Mouse (Mus musculus) skeletal muscle tissue, adult 2 months (tissue): Measurements from ENCODE around the gene Wdr66.
A peak's percentile ranks its signal among the peaks of the same experiment; 100 is the strongest.
"Not testable (repeated sequence)": the region's sequence is repeated elsewhere in the genome, so short reads cannot be mapped to it uniquely, and the experiment has no call there.

Source experiments
- DNase-seq: peaks from one replicate; pipeline ENCODE4 v3.0.0-alpha.2; 2012; ENCODE audit warnings: low read depth, low spot score

Gene Wdr66

GRCm38 (mm10) chr5:123251834-123252233 lies at the start of gene Wdr66:
Gene Wdr66, plus strand, starts transcription at chr5:123252102.
- peak; percentile 70 for DNase-seq

GRCm38 (mm10) chr5:123202771-123203170 lies 49.1 kb upstream of the Wdr66 start:
- DNase-seq, result not testable (repeated sequence)

GRCm38 (mm10) chr5:123203591-123203990 lies 48.3 kb upstream of the Wdr66 start:
- DNase-seq, result not testable (repeated sequence)

GRCm38 (mm10) chr5:123222346-123223050 lies 29.4 kb upstream of the Wdr66 start:
- DNase-seq, result not testable (repeated sequence)

- DNase-seq, result no peak
Measured at GRCm38 (mm10) chr5:123223051-123223410, 28.9 kb upstream of the Wdr66 start.

GRCm38 (mm10) chr5:123223861-123224260 lies 28.0 kb upstream of the Wdr66 start:
- DNase-seq, result not testable (repeated sequence)

- DNase-seq, result no peak
Measured at GRCm38 (mm10) chr5:123226851-123227250, 25.1 kb upstream of the Wdr66 start.

- DNase-seq, result peak; percentile 91
Measured at GRCm38 (mm10) chr5:123227762-123228523, 24.0 kb upstream of the Wdr66 start.

- no peak for DNase-seq
Measured at GRCm38 (mm10) chr5:123228524-123228922, 23.4 kb upstream of the Wdr66 start.

GRCm38 (mm10) chr5:123229296-123229695 lies 22.6 kb upstream of the Wdr66 start:
- no peak for DNase-seq

- no peak for DNase-seq
Measured at GRCm38 (mm10) chr5:123232180-123232579, 19.7 kb upstream of the Wdr66 start.

GRCm38 (mm10) chr5:123235731-123236130 lies 16.2 kb upstream of the Wdr66 start:
- DNase-seq, result no peak

- DNase-seq, result no peak
Measured at GRCm38 (mm10) chr5:123236426-123236825, 15.5 kb upstream of the Wdr66 start.

GRCm38 (mm10) chr5:123239501-123239900 lies 12.4 kb upstream of the Wdr66 start:
- DNase-seq, result no peak

GRCm38 (mm10) chr5:123245518-123245917 lies 6.4 kb upstream of the Wdr66 start:
- no peak for DNase-seq

GRCm38 (mm10) chr5:123251390-123251789 lies 512 bp upstream of the Wdr66 start:
- DNase-seq, result no peak

- no peak for DNase-seq
Measured at GRCm38 (mm10) chr5:123256841-123257755, 5.2 kb downstream of the Wdr66 start.

- DNase-seq, result no peak
Measured at GRCm38 (mm10) chr5:123258990-123259389, 7.1 kb downstream of the Wdr66 start.

GRCm38 (mm10) chr5:123260698-123261097 lies 8.8 kb downstream of the Wdr66 start:
- DNase-seq, result no peak

GRCm38 (mm10) chr5:123266909-123267308 lies 15.0 kb downstream of the Wdr66 start:
- DNase-seq, result no peak

GRCm38 (mm10) chr5:123268477-123269474 lies 16.9 kb downstream of the Wdr66 start:
- no peak for DNase-seq
